ENCODE assay signal across 10 mouse cellular contexts in genomic region chr14:7913842-7914241, GRCm38 (mm10). TPM values are rescaled to one million over a fixed set of nuclear protein-coding genes. Genes with fewer than 3 reads are reported as not detected.
DNase-seq lines count a peak whose midpoint lies in the region; ATAC-seq lines count a peak whose summit lies in the region.
"Had no signal": no experiment of that assay in that cellular context is flagged by ENCODE, and none has a peak within 500 bp of the region (broad histone marks: within the 10 kb centered on the region; RNA-seq: fewer than 3 reads in every experiment).

No protein-coding gene starts in this region.

- no peaks in the 10 kb centered on the region for H3K4me1 ChIP-seq in midbrain, embryonic 13.5 days (replicated peaks)
- no peaks in the 10 kb centered on the region; the same call in 1 of the 2 replicates for H3K4me1 ChIP-seq in midbrain, embryonic 10.5 days

- ATAC-seq in CD4-positive, CD25-positive, alpha-beta regulatory T cell, adult 4 months, result no peak
- 0 out of 2 replicates have a peak, but pooled peaks have one; percentile 50 for ATAC-seq in midbrain, embryonic 13.5 days

- DNase-seq in CD4-positive, CD25-positive, alpha-beta regulatory T cell, adult 2 months (ENCODE audit: low read depth, low spot score), result peak; percentile 13
- DNase-seq in midbrain, embryonic 10.5 days (ENCODE audit: low spot score), result no peak
- DNase-seq in lung, postnatal 25 days (ENCODE audit: low spot score), result peak; percentile 34
- DNase-seq in thymus, postnatal 10 days (ENCODE audit: low spot score in 2 of 2), result peak; percentile 19 to 27
- DNase-seq in right cerebral cortex, postnatal 14 days, result no peak
- no peak for DNase-seq in adrenal gland, postnatal 14 days

- H3K9me3 ChIP-seq in midbrain, embryonic 13.5 days, result no peaks in the 10 kb centered on the region
- H3K9me3 ChIP-seq in midbrain, embryonic 10.5 days (replicated peaks), result no peaks in the 10 kb centered on the region

- H3K36me3 ChIP-seq in midbrain, embryonic 13.5 days, result peaks cover 57% of the 10 kb centered on the region
- peaks cover 83% of the 10 kb centered on the region for H3K36me3 ChIP-seq in midbrain, embryonic 10.5 days

- H3K4me2 ChIP-seq in midbrain, embryonic 13.5 days (replicated peaks), result no peak overlapping the region
- H3K4me2 ChIP-seq: heart, embryonic 11.5 days had no signal

- H3K27ac ChIP-seq in midbrain, embryonic 13.5 days, result no peak overlapping the region
- H3K27ac ChIP-seq in midbrain, embryonic 10.5 days (replicated peaks), result no peak overlapping the region

- H3K4me3 ChIP-seq in midbrain, embryonic 13.5 days (replicated peaks), result no peak overlapping the region
- H3K4me3 ChIP-seq in midbrain, embryonic 10.5 days, result no peak overlapping the region

- no peak overlapping the region for H3K9ac ChIP-seq in midbrain, embryonic 13.5 days (replicated peaks)

- H3K27me3 ChIP-seq in midbrain, embryonic 13.5 days, result no peaks in the 10 kb centered on the region
- H3K27me3 ChIP-seq in midbrain, embryonic 10.5 days (ENCODE audit: low read depth, poor library complexity, severe bottlenecking), result no peaks in the 10 kb centered on the region

- 73% methylated on average over 7 of the region's 7 CpGs for WGBS in midbrain, embryonic 13.5 days
- WGBS in midbrain, embryonic 10.5 days, result 73% methylated on average over 7 of the region's 7 CpGs

RNA-seq across cellular contexts. Expression of gene Gm45521, which starts 43.2 kb away (rescaled TPM):
- not detected for polyA plus RNA-seq in CD4-positive, CD25-positive, alpha-beta regulatory T cell, adult 4 months (2017; shearing (Covaris generic))
- polyA plus RNA-seq in midbrain, embryonic 13.5 days (2015; fragmentation: Nextera tagmentation; extraction: Ambion mirVana), result 0.42 TPM in 1 of 2 replicates, not detected in the other
- polyA plus RNA-seq in midbrain, embryonic 10.5 days (2016; fragmentation: Nextera tagmentation; extraction: Ambion mirVana), result 0.37 and 0.48 TPM in 2 replicates
- total RNA-seq in adrenal gland, postnatal 14 days (2021), result not detected in 2 replicates
- total RNA-seq: adrenal gland, adult 18-20 months had no signal

Comparison
In these comparisons a context has a peak if more than half of its experiments do, and no peak if none do; other contexts are left out.
1. DNase-seq: peak in CD4-positive, CD25-positive, alpha-beta regulatory T cell, adult 2 months (single experiment), lung, postnatal 25 days (single experiment) and thymus, postnatal 10 days (2 of 2); none in midbrain, embryonic 10.5 days (single experiment), right cerebral cortex, postnatal 14 days (single experiment) and adrenal gland, postnatal 14 days (single experiment).